Mouse (Mus musculus) urinary bladder, postnatal 14 days (tissue): ENCODE measurements at regions not wholly inside any gene's neighbourhood (a gene's known extent, or its start where the extent isn't known, plus 50 kb on each side); places are given as distances from the start of the nearest gene placed in this dataset.

Source experiments
- DNase-seq: peaks from one replicate; pipeline ENCODE4 v3.0.0; 2021; ENCODE audit warnings: low spot score

DNA sequence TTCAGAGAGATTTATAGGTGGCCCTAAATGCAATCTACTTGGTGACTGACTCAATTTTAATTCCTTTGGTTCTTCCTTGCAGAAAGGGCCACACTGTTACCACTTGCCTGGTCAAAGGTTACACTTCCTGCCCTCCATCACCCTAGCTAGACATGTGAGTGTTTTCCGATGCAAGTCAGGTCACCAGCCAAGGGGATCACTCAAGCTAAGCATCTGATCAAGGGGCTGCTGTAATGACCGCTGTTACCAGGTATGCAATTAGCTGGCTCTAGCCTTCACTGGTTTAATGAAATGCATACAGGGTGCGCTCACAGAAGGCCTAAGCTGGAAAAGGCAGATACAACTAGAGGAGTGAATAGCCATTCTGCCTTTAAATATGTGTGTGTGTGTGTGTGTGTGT is 105.1 kb downstream of the Mtx2 start:
- no peak for DNase-seq

DNA sequence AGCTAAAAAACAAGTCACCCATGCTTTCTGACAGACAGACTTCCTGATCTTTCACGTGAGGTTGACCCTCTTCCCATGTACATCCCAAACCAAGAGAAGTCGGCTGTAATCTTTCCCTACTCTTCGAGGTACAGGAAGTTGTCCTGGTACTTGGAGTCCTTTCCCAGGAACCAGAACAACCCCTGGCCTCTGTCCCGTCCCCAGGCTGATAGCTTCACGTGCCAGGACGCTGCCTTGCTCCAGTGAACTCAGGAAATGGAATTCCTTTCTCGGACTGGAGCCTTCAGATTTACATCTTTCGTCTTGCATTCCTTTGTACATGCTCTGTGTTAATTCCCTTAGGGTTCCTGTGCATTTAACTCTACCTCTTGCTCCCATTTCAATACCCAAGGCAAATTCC is 107.6 kb downstream of the Mtx2 start:
- DNase-seq = peak; percentile 31

DNA sequence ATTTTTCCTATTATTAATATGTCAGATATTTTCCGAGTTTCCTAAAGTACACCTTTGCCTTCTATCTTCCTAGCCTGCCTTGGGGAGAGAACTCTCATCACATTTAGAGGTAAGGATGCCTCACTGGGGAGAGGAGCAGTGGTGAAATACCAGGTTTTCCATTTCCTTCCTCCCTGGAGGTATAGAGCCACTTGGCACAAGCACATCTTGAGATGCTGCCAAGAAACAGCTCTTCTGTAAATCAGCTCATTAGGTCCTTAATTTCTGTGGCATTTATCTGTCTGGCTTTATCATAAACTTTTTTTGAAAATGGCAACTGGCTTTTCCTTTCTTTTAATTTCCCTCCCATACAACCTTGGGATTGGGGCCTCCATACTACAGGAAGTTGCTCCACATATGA is 108.2 kb downstream of the Mtx2 start:
- no peak for DNase-seq

DNA sequence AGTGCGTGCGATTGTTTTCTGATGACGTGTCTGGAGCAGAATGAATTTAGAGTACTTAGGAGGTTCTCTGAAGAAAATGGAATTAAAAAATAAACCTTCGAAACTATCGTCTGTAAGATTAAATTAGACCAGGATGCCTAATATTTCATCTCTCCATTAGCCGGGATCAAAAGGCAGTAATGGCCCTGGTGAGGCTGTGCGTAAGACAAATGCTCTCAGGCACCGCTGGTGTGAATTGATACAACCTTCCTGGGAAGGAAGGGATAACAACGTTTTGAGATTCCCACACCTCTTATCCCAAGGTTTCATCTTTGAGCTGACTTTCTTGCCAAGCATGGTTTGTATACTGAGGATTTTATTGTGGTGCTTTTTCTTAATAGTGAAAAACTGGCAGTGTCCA is 113.1 kb downstream of the Mtx2 start:
- no peak for DNase-seq

DNA sequence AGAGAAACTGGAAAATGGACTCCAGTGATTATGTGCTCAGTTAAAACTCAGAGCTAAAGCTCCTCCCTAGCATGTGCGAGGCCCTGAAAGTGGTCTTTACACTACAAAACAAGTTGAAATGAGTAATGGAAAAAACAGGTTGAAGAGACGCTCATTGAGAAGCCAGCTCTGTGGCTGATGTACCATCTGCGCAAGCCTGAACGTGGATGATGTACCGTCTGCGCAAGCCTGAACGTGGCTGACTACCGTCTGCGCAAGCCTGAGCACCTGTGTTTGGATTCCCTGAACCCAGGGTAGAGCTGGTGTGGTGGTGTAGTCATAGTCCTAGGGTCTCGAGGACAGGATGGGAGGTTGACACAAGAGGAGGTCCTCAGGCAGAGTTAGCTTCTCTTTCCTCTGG is 116.4 kb downstream of the Mtx2 start:
- no peak for DNase-seq

DNA sequence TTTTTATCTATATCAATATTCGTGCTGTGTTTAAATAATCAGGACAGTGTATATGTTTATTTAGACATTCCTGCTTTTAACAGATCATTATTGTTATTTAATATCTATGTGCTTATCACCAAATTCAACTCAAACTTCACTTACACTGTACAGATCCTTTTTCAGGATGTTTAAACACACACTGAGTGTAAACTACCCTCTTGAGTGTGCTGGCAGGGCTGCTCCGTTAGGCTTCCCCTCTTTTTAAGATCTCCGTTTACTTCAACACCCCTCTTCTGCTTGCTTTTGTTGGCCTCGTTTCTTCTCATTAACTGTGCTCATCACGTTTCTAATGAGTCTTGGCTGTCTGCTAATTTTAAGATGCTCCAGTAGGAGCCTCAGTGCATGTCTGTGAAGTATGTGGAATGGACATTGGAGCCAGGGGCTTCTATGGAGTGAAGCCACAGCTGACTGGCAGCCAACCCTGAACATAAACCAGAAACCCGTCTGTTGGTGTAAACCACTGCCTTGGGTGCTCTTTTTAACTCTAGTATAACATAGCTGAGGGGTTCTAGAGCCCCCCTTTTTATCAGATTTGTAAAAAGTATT is 117.1 kb downstream of the Mtx2 start:
- DNase-seq = no peak

DNA sequence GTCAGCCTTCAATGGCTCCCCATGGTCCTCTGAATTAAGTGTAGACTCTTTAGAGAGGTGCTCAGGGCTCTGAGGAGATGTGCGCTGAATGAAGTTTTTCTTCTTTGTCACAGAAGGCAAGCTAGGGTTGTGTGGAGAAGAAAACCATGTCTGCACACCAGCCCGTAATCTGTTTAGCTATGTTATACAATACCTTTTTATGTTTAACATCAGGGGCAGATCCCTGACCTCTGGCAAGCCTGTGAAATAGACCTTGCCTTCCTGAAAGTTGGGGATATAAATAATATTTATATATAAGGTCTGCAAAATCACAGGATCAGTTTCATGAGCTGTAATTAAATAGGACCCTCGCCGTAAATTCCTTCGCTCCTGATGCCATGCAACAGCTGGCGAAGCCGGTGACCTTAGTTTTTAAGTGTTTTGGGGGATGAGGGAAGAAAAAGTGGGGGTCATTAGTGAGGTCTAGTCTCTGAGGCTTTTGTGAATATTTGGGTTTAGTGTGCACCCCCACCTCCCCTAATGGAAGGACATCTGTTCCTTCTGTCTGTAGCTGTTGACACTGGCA is 119.7 kb downstream of the Mtx2 start:
- no peak for DNase-seq

DNA sequence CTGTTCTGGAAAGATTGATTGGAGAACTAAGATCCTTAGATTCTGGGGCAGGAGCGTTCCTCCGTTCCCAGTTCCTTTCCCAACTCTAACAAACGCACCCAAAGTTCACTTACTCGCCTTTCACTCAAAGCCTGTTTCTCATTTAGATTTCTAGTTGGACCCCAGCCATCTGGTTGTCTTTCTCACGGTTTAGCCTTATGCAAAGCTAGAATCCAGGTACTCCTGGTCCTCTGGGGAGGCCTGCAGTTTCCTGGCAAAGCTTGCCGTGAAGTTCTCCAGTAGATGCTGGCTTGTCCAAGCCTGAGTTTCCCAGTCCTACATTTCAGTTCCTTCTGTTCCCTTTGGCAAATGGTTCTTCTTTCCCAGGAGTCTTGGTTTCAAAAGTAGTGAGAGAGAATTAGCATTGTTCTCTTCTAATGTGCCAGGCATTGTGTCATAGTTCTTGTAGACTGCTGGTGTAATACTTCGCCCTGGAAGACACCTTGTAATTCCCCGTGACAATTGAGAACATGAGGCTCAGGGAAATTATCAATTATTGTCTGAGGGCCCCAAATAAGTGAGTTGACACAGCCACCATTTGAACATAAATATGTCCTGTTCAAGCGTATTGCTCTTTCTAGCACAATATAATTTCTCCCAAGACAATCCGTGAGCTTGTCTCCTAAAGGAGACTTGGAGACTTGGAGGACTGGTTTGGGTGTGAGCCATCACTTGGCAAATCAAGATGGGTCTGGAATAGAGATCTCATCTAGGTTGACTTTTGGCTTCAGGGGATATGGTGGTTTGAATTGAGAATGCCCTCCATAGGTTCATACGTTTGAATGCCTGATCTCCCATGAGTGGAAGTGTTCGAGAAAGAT is 126.0 kb downstream of the Mtx2 start:
- DNase-seq = no peak

DNA sequence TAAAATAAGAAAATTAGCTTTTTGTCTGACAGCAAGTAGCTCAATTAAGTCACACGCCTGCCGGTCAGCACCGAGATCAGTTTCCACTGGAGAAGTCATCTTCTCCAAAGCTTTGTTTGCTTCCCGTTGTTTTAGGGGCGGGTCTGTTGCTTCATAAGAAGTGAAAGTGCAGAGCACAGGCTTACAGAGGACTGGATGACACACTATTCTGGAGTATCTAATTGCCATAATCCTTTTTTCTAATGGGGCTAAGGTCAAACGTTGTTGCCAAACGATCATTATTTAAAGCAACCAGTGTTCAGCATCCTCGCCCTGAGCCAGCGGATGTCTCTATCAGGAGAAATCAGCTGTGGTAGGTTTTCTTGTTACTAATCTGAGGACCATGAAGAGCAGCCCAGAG is 128.5 kb downstream of the Mtx2 start:
- no peak for DNase-seq

DNA sequence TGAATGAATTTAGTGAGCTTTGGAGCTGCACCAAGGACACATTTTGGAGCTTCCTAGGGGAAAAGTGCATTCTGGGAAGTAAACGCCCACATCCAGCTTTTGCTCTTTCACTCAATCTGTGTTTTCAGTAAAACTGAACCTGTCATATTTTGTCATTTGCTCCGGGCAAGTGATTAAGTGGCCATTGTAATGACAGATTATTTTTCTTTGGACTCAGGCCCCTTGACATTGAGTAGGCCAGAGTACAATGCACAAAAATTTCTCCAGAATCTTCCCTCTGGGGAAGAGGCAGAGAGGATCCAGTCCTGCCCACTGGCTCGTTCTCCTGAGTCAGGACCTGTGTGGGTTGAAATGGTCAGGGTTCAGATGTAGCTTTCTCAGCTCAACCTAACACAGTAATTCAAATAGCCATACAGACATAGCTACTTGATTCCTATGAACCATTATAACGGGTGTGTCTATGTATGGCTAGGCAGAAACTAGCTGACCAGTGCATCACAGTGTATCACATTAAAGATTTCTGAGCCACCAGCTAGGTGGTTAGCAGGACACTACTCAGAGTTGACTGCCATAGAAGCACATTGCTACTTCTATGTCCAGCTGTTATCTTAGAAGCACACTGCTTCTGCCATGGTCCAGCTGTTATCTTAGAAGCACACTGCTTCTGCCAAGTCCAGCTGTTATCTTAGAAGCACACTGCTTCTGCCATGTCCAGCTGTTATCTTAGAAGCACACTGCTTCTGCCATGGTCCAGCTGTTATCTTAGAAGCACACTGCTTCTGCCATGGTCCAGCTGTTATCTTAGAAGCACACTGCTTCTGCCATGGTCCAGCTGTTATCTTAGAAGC is 129.9 kb downstream of the Mtx2 start:
- no peak for DNase-seq

DNA sequence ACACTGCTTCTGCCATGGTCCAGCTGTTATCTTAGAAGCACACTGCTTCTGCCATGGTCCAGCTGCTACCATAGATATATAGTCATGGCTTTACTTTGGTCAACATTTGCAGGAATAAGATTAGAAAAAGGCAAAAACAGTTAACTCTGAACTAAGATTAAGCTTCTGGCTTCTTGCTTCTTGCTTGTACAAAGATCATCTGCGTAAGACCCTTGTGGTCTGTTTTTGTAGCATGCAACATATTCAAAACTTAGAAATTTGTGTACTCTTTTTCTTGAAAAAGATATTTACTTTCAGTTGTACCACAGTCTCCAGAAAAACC is 130.5 kb downstream of the Mtx2 start:
- no peak for DNase-seq

DNA sequence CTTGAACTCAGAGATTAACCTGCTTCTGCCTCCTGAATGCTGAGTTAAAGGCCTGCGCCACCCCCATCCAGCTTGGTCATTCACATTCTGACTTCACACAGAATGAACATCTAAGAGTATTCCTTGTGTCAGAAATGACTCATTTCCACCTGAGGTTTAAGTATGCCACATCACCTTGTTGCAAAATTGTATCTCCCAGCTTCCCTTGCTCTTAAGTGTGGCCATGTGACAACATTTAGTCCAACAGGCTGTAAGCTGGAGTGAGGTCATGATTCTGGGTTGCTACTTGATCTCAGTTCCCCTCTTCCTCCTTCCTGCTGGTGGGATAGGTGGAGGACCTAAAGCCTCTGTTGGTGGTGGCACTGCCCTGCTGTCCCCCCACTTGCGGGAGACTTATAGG is 131.0 kb downstream of the Mtx2 start:
- DNase-seq = no peak

DNA sequence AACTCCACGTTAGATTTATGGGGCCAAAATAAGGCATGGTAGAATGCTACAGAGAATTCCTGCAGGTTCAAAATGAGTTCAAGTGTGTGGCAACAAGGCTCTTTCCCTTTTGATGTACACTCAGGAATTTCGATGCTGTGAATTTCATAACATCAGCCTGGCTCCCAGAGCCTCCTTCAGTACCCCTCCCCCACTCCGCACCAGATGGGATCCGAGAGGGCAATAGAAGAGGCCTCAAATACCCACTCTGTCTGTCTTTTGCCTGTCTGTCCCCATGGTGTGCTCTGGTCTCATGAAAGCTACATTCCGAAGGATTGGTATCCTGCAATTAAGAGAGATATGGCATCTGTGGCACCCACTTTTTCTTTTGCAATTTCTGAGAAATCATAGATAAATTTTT is 134.3 kb downstream of the Mtx2 start:
- no peak for DNase-seq

DNA sequence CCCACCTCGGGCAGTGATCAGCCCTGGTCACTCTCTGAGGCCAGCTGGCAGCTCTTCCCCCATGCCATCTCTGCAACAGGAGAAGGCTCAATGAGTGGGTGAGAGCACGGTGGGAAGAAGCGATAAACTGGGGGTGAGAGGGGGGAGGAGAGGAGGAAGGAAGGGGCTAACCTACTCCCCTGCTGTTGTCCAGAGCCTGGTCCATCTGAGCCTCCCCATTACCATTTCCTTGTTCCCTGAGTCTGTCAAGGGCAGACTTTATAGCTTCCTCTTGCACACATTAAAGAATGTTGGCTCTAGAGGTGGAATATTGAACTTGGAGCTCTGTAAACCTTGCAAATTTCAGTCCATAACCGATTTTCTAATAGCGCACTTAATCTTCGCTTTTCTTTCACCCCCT is 136.8 kb downstream of the Mtx2 start:
- no peak for DNase-seq

DNA sequence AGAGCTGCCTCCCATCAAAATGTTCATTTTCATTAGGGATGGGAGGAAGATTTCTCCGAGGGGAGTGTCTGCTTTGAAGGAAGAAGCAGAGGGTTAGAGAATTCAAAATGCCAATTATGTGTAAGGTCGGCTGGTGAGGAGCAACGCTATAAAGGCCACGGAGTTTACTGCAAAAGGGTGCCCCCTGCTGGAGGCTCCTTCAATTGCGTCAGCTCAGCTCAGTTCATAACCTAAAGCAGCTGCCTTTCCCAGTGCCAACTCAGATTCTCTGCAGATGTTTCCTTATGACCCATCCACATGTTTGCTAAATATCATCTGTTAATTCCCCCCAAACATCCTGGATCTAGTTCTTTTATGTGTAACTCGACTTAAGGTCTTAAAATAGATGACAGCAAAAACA is 138.8 kb downstream of the Mtx2 start:
- DNase-seq = peak; percentile 92

DNA sequence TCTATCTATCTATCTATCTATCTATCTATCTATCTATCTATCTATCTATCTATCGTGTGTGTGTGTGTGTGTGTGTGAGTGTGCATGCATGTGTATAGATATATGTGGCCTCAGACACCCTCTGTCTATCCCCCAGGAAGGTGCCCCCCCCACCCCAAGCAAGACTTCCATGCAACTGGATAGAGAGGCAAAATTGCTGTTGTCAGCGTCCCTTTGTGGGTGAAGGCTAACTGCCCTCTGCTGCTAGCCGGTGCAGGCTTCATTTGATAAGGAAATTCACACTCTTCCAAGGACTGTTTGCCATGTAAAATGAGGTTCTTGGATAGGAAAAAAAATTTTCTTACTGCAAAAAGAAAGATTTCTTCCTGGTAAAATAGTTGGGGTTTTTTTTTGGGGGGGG is 139.4 kb downstream of the Mtx2 start:
- no peak for DNase-seq

DNA sequence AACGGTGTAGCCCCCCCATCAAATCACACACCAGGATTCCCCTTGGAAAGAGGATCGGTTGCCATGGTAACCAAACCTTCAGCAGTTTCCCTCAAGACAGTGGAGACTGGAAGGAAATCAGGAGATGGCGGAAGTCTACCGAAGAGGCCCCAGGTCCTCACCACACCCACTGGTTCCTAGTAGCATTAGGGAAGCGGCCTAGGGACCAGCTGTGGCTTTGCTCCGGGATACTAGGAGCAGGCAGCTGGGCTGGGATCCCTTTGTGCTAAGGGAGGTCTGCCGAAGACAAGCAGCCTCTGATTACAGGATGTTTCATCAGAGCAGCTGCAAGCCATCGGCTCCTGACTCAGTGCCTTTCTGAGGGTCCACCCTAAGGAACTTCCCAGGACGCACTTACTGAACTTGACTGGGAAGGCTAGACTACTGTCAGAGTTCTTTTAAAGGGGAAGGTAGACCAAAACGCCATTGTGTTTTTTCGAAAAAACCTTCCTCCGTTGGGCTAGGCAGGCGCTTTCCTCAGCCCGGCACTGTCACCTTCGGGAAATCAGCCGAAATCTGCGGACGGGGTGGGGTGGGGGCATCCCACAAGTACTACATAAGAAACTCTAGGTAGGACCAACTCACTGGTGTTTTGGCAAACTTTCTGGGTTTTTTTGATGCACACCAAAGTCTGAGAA is 139.9 kb downstream of the Mtx2 start:
- DNase-seq = peak; percentile 62

DNA sequence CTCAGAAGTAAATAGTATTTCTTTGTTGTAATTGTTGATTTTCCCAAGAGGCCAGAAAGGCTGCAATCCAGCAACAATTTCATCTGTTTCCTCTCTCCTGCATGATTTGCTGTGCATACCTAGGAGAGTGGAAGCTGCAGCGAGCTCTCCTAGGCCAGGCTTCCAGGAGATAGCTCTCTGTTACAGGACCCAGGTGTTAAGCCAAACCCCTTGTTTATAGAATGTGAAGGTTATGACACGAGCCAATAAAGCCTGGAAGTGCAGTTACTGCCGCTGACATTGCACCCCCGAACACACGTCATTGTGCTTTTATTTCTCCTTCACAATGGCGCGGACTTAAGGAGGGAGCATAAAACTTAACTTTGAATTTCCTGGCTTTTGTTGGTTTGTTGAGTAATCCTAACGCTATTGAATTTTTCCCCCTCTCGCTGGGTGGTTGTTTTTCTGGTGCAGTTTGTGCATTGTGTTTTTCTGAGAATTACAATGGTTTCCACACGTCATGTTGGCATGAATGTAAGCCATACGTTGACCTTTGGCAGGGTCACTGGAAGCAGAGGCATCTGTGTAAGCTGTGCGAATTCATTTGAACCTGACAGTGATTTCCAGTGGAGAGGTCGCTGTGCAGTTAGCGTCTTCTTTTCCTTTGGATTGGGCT is 145.1 kb downstream of the Mtx2 start:
- no peak for DNase-seq

DNA sequence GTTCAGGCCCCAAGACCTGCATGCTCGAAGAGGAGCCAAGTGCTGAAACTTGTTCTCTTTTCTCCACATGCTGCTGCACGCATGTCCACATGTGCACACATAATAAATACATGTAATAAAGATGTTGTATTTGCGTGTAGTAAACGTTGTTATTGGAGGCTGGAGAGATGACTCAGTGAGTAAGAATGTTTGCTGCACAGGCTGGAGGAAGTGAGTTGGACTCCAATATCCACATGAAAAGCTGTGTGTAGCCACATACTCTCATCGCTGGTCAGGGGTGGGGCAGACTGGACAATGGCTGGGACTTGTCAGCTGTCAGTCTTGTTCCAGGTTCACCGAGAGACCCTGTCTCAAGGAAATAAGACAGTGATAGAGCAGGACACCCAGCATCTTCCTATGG is 147.8 kb downstream of the Mtx2 start:
- DNase-seq = peak; percentile 8

DNA sequence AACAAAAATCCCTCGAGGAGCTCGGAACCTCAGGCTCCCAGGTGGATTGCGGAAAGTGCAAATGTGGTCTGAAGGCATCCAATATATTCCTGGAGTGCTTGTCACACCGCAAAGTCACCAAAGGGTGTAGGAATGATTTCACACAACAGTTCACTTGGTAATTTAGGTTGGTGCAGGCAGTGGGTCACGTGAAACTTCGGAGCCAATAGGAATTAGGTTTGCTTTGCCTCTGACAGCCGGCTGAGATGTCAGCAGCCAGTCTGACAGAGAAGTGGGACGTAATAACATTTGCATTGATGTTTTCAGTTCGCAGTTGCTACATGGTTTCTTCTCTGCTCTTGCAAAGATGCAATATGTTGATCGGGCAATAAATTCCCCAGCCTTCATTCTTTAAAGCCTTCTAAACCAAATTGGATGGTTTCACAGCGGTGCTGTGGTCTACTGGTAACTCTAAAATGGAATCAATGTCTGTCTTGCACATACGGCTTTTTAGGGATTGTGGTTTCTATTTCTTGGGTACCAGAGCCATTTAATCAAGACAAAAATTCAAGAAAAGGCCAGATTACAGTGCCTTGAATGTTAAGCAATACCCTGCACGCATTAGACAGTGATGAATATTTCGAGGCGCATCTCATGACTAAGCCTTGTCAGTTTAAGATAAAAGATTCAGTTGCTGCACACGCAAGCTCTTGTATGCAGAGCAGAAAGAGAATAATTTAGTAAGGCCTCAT is 149.2 kb downstream of the Mtx2 start:
- DNase-seq = no peak

DNA sequence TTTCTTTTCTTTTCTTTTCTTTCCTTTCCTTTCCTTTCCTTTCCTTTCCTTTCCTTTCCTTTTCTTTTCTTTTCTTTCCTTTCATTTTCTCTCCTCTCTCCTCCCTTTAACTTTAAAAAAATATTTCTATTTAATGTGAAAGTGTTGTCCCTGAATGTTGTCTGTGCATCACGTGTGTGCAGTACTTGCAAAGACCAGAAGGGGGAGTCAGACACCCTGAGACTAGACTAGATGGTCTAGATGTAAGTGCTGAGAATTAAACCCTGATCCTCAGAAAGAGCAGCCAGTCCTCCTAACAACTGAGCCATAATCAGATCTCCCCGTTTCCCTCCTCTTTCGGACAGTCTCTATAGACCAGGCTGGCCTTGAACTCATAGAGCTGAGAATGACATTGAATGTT is 151.7 kb downstream of the Mtx2 start:
- no peak for DNase-seq
